Mouse (Mus musculus): ENCODE data around the gene Tex22.

The Tex22 gene

GRCm38 (mm10) chr12:113074329-113075062 lies at the start of gene Tex22:
Tex22 (plus strand) TSS chr12:113074502.
- in situ Hi-C loops (cut with MboI; ENCODE audit: low sequenced_read_pairs), result no loop called here

DNA sequence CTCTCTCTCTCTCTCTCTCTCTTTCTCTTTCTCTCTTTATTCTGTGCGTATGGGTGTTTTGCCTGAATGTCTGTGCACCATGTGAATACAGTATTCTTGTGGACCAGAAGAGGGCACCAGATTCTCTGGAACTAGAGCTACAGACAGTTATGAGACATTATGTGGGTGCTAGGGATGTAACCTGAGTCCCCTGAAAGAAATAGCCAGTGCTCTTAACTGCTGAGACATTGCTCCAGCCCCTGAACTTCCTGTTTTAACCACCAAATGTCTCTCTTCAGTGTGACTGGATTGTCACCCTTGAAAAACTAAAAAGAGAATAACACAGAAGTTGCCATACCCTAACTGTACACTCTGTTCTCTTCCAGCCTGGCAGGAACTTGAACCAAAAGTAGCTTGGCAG lies 47.7 kb upstream of the Tex22 start:
- in situ Hi-C loops (cut with MboI; ENCODE audit: low sequenced_read_pairs), result no loop called here

DNA sequence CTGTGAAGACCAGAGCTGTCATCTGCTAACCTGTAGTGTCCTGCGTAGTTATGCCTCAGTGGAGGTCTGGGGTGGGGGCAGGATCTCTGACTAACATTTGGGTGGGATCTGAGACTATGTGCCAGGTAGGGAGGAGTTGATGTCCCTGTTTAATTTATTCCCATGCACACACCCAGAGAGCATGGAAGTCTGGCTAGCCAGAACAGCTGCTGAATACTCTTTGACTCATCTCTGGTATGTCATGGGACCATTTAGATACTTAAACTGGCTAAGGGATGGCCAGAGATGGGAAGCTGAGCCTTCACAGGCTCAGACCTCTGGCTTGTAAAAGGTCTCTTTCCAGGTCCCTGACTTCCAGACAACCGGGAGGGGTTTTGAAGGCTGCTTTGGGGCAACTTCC lies 46.8 kb upstream of the Tex22 start:
- in situ Hi-C loops (cut with MboI; ENCODE audit: low sequenced_read_pairs), result no loop called here

DNA sequence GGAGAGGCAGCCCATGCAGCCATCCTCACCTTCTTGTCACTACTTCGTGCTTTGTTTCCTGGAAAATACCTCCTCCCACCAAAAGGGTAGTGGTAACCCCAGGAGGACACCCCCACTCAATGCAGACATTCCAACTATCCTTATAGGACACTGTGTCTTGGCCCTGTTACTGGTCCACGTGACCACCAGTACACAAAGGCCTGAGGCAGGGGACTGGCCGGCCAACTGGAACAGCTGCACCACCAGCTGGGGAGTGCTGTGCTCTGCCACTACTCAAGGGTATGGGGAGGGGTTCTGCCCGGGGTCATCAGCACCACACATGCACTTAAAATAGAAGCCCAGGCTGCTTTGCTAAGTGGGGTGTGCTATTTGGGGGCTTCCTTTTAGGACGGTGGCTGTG lies 46.2 kb upstream of the Tex22 start:
- in situ Hi-C loops (cut with MboI; ENCODE audit: low sequenced_read_pairs), result no loop called here

DNA sequence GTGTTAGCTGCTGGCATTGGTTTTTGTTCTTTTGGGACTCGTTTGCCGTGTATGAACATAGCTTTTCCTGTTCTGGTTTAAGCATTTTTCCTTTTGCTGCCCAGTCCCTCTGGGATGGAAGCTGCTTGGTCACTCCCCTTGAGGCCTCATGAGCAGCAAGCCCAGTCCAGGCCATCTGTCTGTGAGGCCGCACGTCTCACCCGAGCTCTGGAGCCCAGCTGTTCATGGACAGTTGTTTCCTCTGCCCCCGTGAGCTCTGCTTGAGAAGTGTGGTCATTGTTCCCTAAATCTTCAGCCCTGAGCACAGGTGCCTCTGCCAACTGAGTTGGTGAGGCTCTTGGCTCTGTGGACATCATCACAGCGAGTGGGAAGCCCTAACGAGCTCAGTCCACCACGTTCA lies 45.4 kb upstream of the Tex22 start:
- in situ Hi-C loops (cut with MboI; ENCODE audit: low sequenced_read_pairs), result no loop called here

GRCm38 (mm10) chr12:113030046-113030445 lies 44.3 kb upstream of the Tex22 start:
- in situ Hi-C loops (cut with MboI; ENCODE audit: low sequenced_read_pairs), result no loop called here

DNA sequence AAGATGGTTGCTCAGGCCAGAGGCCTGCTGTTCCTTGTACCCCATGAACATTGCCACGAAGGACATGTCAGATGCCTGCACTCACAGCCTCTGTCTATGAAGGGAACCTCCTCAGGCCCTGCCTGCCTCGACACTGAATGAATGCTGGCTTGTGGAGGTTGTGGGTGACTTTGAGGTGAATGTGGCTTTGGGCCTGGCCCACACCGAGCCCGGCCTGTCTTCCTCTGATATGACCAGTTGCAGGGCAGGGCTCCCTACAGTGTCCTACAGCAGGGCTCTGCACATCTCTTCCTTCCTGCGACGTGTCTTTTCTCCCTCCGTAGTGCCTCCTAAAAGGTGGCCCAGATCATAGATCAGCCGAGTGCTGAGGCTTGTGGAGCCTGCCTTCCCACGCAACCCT lies 43.3 kb upstream of the Tex22 start:
- in situ Hi-C loops (cut with MboI; ENCODE audit: low sequenced_read_pairs), result no loop called here

DNA sequence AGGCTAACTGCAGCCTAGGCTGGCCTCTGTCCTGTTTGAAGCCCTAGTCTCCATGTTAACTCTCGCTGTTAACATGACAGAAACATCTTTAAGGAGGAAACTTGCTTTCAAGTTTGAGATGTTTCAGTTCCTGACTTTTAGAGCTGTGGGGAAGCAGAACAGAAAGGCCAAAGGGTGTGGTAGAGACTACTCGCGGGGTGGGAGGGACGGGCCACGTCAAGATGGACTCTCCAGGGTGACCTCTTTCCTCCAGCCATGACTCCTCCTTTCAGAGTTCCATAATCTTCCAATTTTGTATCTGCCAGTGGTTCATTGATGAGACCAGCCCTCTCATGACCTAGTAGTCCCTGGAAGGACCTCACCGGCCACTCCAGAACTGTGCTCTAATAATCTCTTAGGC lies 42.9 kb upstream of the Tex22 start:
- in situ Hi-C loops (cut with MboI; ENCODE audit: low sequenced_read_pairs), result no loop called here

- in situ Hi-C loops (cut with MboI; ENCODE audit: low sequenced_read_pairs), result no loop called here
Observed at GRCm38 (mm10) chr12:113032296-113033250, 41.7 kb upstream of the Tex22 start.

DNA sequence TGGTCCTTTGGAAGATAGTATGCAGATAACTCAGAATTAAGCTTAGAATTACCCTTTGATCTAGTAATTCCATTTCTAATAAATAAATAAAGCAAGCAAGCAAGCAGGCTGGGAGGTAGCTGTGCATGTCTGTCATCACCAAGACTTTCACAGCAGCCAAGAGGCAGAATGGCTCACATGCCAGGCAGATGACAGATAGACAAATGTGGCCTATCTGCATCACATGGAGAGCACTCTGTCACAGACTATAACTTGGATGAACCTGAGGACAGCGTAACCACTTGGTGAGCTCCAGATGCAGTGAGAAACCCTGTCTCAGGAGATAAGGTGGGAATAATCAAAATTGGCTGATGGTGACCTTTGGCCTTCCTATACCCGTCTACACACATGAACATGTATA lies 39.2 kb upstream of the Tex22 start:
- in situ Hi-C loops (cut with MboI; ENCODE audit: low sequenced_read_pairs), result no loop called here

DNA sequence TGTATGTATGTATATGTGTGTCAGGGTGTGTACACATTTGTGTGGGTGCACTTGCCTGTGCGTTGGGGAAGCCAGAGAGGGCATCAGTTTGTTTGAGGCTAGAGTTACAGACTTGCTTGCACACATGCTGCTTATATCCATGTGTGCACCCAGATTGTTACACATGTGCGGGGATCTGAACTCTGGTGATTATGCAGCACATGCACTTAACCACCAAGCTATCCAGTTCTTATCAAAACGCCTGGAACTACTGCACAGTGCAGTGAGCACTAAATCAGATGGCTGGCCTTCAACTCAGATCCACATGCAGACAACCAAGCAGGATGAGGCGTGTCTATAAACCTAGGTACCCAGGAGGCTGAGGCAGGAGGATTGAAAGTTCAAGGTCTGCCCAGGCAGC lies 37.3 kb upstream of the Tex22 start:
- in situ Hi-C loops (cut with MboI; ENCODE audit: low sequenced_read_pairs), result no loop called here

GRCm38 (mm10) chr12:113038414-113038813 lies 35.9 kb upstream of the Tex22 start:
- in situ Hi-C loops (cut with MboI; ENCODE audit: low sequenced_read_pairs), result no loop called here

GRCm38 (mm10) chr12:113041481-113042439 lies 32.5 kb upstream of the Tex22 start:
- in situ Hi-C loops (cut with MboI; ENCODE audit: low sequenced_read_pairs), result no loop called here

GRCm38 (mm10) chr12:113042543-113042942 lies 31.8 kb upstream of the Tex22 start:
- in situ Hi-C loops (cut with MboI; ENCODE audit: low sequenced_read_pairs), result no loop called here

DNA sequence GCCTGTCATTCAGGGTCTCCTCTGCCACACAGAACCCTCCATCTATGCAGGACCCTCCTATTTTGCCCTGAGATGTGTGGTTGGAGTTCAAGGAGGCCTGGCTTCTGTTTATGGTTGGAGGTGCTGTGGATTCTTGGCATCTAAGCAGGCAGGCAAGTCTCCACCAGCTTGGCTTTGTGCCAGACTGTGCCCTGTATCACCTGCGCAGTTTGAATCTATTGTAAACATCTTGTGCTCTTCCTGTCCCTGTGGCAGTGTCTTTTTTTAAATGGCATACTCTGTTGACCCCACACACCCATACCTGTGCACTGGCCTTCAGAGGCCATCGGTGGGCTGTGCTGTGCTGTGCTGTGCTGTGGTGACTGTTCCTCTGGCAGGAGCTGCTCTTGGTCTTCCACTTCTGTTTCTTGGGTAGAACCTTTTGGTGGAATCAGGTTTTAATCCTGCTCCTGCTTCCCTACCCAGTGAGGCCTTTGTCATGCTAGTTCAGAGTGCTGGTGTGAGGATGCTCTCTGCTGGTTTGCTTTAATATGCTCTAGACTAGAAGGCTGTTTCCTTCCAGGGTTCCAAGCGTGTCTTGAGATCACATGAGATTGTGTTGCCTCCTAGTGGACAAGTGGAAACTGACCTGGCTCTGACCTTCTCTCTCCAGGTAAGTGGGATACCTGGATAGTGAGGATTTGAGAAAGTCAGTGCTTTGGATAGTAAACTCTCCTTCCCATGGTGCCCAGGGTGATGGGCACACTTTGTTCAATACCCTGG lies 29.2 kb upstream of the Tex22 start:
- in situ Hi-C loops (cut with MboI; ENCODE audit: low sequenced_read_pairs), result no loop called here

- in situ Hi-C loops (cut with MboI; ENCODE audit: low sequenced_read_pairs), result no loop called here
Observed at GRCm38 (mm10) chr12:113046861-113047260, 27.4 kb upstream of the Tex22 start.

- in situ Hi-C loops (cut with MboI; ENCODE audit: low sequenced_read_pairs), result no loop called here
Observed at GRCm38 (mm10) chr12:113048103-113048502, 26.2 kb upstream of the Tex22 start.

- in situ Hi-C loops (cut with MboI; ENCODE audit: low sequenced_read_pairs), result no loop called here
Observed at GRCm38 (mm10) chr12:113049836-113050235, 24.5 kb upstream of the Tex22 start.

- in situ Hi-C loops (cut with MboI; ENCODE audit: low sequenced_read_pairs), result no loop called here
Observed at GRCm38 (mm10) chr12:113050671-113051070, 23.6 kb upstream of the Tex22 start.
